Mouse (Mus musculus): ENCODE data around the gene Unc13b. TPM values are rescaled to one million over a fixed set of nuclear protein-coding genes. Genes with fewer than 3 reads are reported as not detected.
"Not testable (repeated sequence)": the region's sequence is repeated elsewhere in the genome, so short reads cannot be mapped to it uniquely, and the experiment has no call there.

The Unc13b gene
- polyA plus RNA-seq, 1 experiment, result 5.0 TPM

- H3K4me1 ChIP-seq (ENCODE audit: control insufficient read depth, insufficient read depth, low read length), result no peaks in the 10 kb centered on the region
- DNase-seq, result no peak
- no peak for TF ChIP-seq POLR2A (IDR thresholded peaks at IDR 0.05; ENCODE audit: low read depth, low read length)
- no peak overlapping the region for H3K4me3 ChIP-seq (ENCODE audit: insufficient read depth, low read depth, low read length)
- H3K27me3 ChIP-seq (replicated peaks; ENCODE audit: control insufficient read depth, insufficient read depth, low read length), result no peaks in the 10 kb centered on the region
- no peaks in the 10 kb centered on the region for H3K36me3 ChIP-seq (ENCODE audit: control insufficient read depth, insufficient read depth, low read length)
- 66% methylated on average over 4 of the region's 4 CpGs for WGBS
- H3K27ac ChIP-seq (ENCODE audit: insufficient read depth, low read depth, low read length), result no peak overlapping the region
Measured at GRCm38 (mm10) chr4:43091183-43091582, 32.4 kb downstream of the Unc13b start.

GRCm38 (mm10) chr4:43113491-43113890, 54.7 kb downstream of the Unc13b start:
- no peaks in the 10 kb centered on the region for H3K4me1 ChIP-seq (ENCODE audit: control insufficient read depth, insufficient read depth, low read length)
- no peaks in the 10 kb centered on the region for H3K36me3 ChIP-seq (ENCODE audit: control insufficient read depth, insufficient read depth, low read length)
- H3K4me3 ChIP-seq (ENCODE audit: insufficient read depth, low read depth, low read length), result no peak overlapping the region
- DNase-seq, result no peak
- no peaks in the 10 kb centered on the region for H3K27me3 ChIP-seq (replicated peaks; ENCODE audit: control insufficient read depth, insufficient read depth, low read length)
- TF ChIP-seq CTCF (conservative IDR thresholded peaks at IDR 0.05; ENCODE audit: insufficient read depth, insufficient read length, low read depth, low read length) (no peak), POLR2A (IDR thresholded peaks at IDR 0.05; ENCODE audit: low read depth, low read length) (no peak)
- H3K27ac ChIP-seq (ENCODE audit: insufficient read depth, low read depth, low read length), result no peak overlapping the region

- Histone ChIP-seq H3K27ac (ENCODE audit: insufficient read depth, low read depth, low read length) (no peak overlapping the region), H3K36me3 (ENCODE audit: control insufficient read depth, insufficient read depth, low read length) (no peaks in the 10 kb centered on the region), H3K4me1 (ENCODE audit: control insufficient read depth, insufficient read depth, low read length) (no peaks in the 10 kb centered on the region), H3K4me3 (ENCODE audit: insufficient read depth, low read depth, low read length) (no peak overlapping the region), H3K27me3 (replicated peaks; ENCODE audit: control insufficient read depth, insufficient read depth, low read length) (no peaks in the 10 kb centered on the region)
- whole genome bisulfite sequencing, result 90% methylated on average over 2 of the region's 2 CpGs
- DNase-seq, result no peak
- TF ChIP-seq CTCF (conservative IDR thresholded peaks at IDR 0.05; ENCODE audit: insufficient read depth, insufficient read length, low read depth, low read length), result no peak
- no peak for TF ChIP-seq POLR2A (IDR thresholded peaks at IDR 0.05; ENCODE audit: low read depth, low read length)
Measured at GRCm38 (mm10) chr4:43114512-43114911, 55.8 kb downstream of the Unc13b start.

GRCm38 (mm10) chr4:43114946-43115345, 56.2 kb downstream of the Unc13b start:
- peak; percentile 65 for DNase-seq
- no peak overlapping the region for H3K27ac ChIP-seq (ENCODE audit: insufficient read depth, low read depth, low read length)
- TF ChIP-seq CTCF (conservative IDR thresholded peaks at IDR 0.05; ENCODE audit: insufficient read depth, insufficient read length, low read depth, low read length) (0 out of 2 replicates have a peak, but pooled peaks have one; percentile 19), POLR2A (IDR thresholded peaks at IDR 0.05; ENCODE audit: low read depth, low read length) (no peak)

GRCm38 (mm10) chr4:43116249-43116648, 57.5 kb downstream of the Unc13b start:
- Histone ChIP-seq H3K36me3 (ENCODE audit: control insufficient read depth, insufficient read depth, low read length) (no peaks in the 10 kb centered on the region), H3K27ac (ENCODE audit: insufficient read depth, low read depth, low read length) (no peak overlapping the region), H3K27me3 (replicated peaks; ENCODE audit: control insufficient read depth, insufficient read depth, low read length) (no peaks in the 10 kb centered on the region), H3K4me3 (ENCODE audit: insufficient read depth, low read depth, low read length) (no peak overlapping the region), H3K4me1 (ENCODE audit: control insufficient read depth, insufficient read depth, low read length) (no peaks in the 10 kb centered on the region)
- DNase-seq, result no peak
- WGBS, result 65% methylated on average over 2 of the region's 2 CpGs
- TF ChIP-seq CTCF (conservative IDR thresholded peaks at IDR 0.05; ENCODE audit: insufficient read depth, insufficient read length, low read depth, low read length), result no peak
- TF ChIP-seq POLR2A (IDR thresholded peaks at IDR 0.05; ENCODE audit: low read depth, low read length), result no peak

More at GRCm38 (mm10) chr4:43114946-43115345, 56.2 kb downstream of the Unc13b start:
- Histone ChIP-seq H3K4me3 (ENCODE audit: insufficient read depth, low read depth, low read length) (no peak overlapping the region), H3K27me3 (replicated peaks; ENCODE audit: control insufficient read depth, insufficient read depth, low read length) (no peaks in the 10 kb centered on the region), H3K4me1 (ENCODE audit: control insufficient read depth, insufficient read depth, low read length) (no peaks in the 10 kb centered on the region), H3K36me3 (ENCODE audit: control insufficient read depth, insufficient read depth, low read length) (no peaks in the 10 kb centered on the region)
- WGBS, result 14% methylated on average over 2 of the region's 2 CpGs

GRCm38 (mm10) chr4:43129750-43130149, 71.0 kb downstream of the Unc13b start:
- no peak overlapping the region for H3K4me3 ChIP-seq (ENCODE audit: insufficient read depth, low read depth, low read length)
- 89% methylated on average over 3 of the region's 3 CpGs for WGBS
- H3K36me3 ChIP-seq (ENCODE audit: control insufficient read depth, insufficient read depth, low read length), result no peaks in the 10 kb centered on the region
- no peak overlapping the region for H3K27ac ChIP-seq (ENCODE audit: insufficient read depth, low read depth, low read length)
- no peaks in the 10 kb centered on the region for H3K27me3 ChIP-seq (replicated peaks; ENCODE audit: control insufficient read depth, insufficient read depth, low read length)
- TF ChIP-seq POLR2A (IDR thresholded peaks at IDR 0.05; ENCODE audit: low read depth, low read length), result no peak
- no peak for TF ChIP-seq CTCF (conservative IDR thresholded peaks at IDR 0.05; ENCODE audit: insufficient read depth, insufficient read length, low read depth, low read length)
- H3K4me1 ChIP-seq (ENCODE audit: control insufficient read depth, insufficient read depth, low read length), result no peaks in the 10 kb centered on the region
- no peak for DNase-seq

GRCm38 (mm10) chr4:43142610-43143009, 83.9 kb downstream of the Unc13b start:
- 93% methylated on average over 1 of the region's 1 CpGs for WGBS
- no peaks in the 10 kb centered on the region for H3K27me3 ChIP-seq (replicated peaks; ENCODE audit: control insufficient read depth, insufficient read depth, low read length)
- H3K4me1 ChIP-seq (ENCODE audit: control insufficient read depth, insufficient read depth, low read length), result no peaks in the 10 kb centered on the region
- no peak for TF ChIP-seq POLR2A (IDR thresholded peaks at IDR 0.05; ENCODE audit: low read depth, low read length)
- no peaks in the 10 kb centered on the region for H3K36me3 ChIP-seq (ENCODE audit: control insufficient read depth, insufficient read depth, low read length)
- no peak overlapping the region for H3K27ac ChIP-seq (ENCODE audit: insufficient read depth, low read depth, low read length)
- no peak for DNase-seq
- no peak overlapping the region for H3K4me3 ChIP-seq (ENCODE audit: insufficient read depth, low read depth, low read length)

- H3K27ac ChIP-seq (ENCODE audit: insufficient read depth, low read depth, low read length); H3K4me3 ChIP-seq (ENCODE audit: insufficient read depth, low read depth, low read length); DNase-seq; H3K4me1 ChIP-seq (ENCODE audit: control insufficient read depth, insufficient read depth, low read length); H3K36me3 ChIP-seq (ENCODE audit: control insufficient read depth, insufficient read depth, low read length); H3K27me3 ChIP-seq (replicated peaks; ENCODE audit: control insufficient read depth, insufficient read depth, low read length): not testable (repeated sequence)
- 98% methylated on average over 4 of the region's 4 CpGs for WGBS
Measured at GRCm38 (mm10) chr4:43152413-43152812, 93.7 kb downstream of the Unc13b start.
